Mouse (Mus musculus): ENCODE results near the gene Blm.

Gene Blm

GRCm38 (mm10) chr7:80535009-80535744 lies at the start of gene Blm:
Gene Blm, minus strand, starts transcription at chr7:80535119.
- CTCF ChIA-PET: interaction anchor here (0.5 to 1.1 kb wide), 9 partner anchors 19 to 420 kb away, joined by 3 to 6 read pairs (median 3); partner anchors contain the start of gene Idh2 (in 1 of the 4)
- POLR2A ChIA-PET: interaction anchor here in 3 of 4 experiments (0.6 to 14.9 kb wide), 125 partner anchors 9 to 881 kb away, joined by 3 to 343 read pairs (median 4); partner anchors contain the start of genes Idh2 (in 2 of the 3), Iqgap1 (in 2 of the 3), Rccd1 (in 2 of the 3) and Cib1 (in 1 of the 3)

- ChIA-PET CTCF (interaction anchor here (0.5 to 2.5 kb wide), 27 partner anchors 9 to 492 kb away, joined by 3 to 17 read pairs (median 3); partner anchors contain the start of gene Hddc3 (in 1 of the 4)), POLR2A (interaction anchor here in 1 of 4 experiments (0.8 to 1.3 kb wide), 4 partner anchors 9 to 202 kb away, joined by 3 to 4 read pairs (median 4); no protein-coding TSS in a partner anchor)
Observed at GRCm38 (mm10) chr7:80583981-80584380, 49.1 kb upstream of the Blm start.

GRCm38 (mm10) chr7:80582821-80583451 lies 48.0 kb upstream of the Blm start:
- CTCF ChIA-PET: interaction anchor here (0.5 to 2.5 kb wide), 16 partner anchors 20 to 442 kb away, joined by 3 to 17 read pairs (median 3); no protein-coding TSS in a partner anchor

GRCm38 (mm10) chr7:80580368-80580767 lies 45.4 kb upstream of the Blm start:
- CTCF ChIA-PET: interaction anchor here (0.5 to 2.3 kb wide), 16 partner anchors 10 to 266 kb away, joined by 3 to 18 read pairs (median 4); no protein-coding TSS in a partner anchor
- POLR2A ChIA-PET: interaction anchor here in 3 of 4 experiments (0.5 to 2.3 kb wide), 9 partner anchors 45 to 241 kb away, joined by 3 to 8 read pairs (median 3); partner anchors contain the start of gene Blm (in 1 of the 3)

More at GRCm38 (mm10) chr7:80582821-80583451, 48.0 kb upstream of the Blm start:
- POLR2A ChIA-PET: interaction anchor here (0.5 to 1.8 kb wide), 6 partner anchors 10 to 261 kb away, joined by 3 to 9 read pairs (median 3); partner anchors contain the start of gene Blm (in 2 of the 4)

GRCm38 (mm10) chr7:80577417-80577980 lies 42.6 kb upstream of the Blm start:
- CTCF ChIA-PET: interaction anchor here in 3 of 4 experiments (0.6 to 1.8 kb wide), 3 partner anchors 13 to 86 kb away, joined by 3 to 4 read pairs (median 3); no protein-coding TSS in a partner anchor
- POLR2A ChIA-PET: interaction anchor here in 2 of 4 experiments (1.3 to 1.5 kb wide), 2 partner anchors 42 to 174 kb away, joined by 3 to 4 read pairs; partner anchors contain the start of gene Blm (in 1 of the 2)

- POLR2A ChIA-PET: interaction anchor here in 2 of 4 experiments (1.3 to 1.5 kb wide), 3 partner anchors 42 to 448 kb away, joined by 3 to 4 read pairs (median 4); partner anchors contain the start of gene Blm (in 1 of the 2)
- CTCF ChIA-PET: interaction anchor here in 2 of 4 experiments (0.9 to 1.8 kb wide), 2 partner anchors 19 kb away, joined by 3 to 4 read pairs; no protein-coding TSS in a partner anchor
Observed at GRCm38 (mm10) chr7:80576626-80577025, 41.7 kb upstream of the Blm start.

GRCm38 (mm10) chr7:80575750-80576149 lies 40.8 kb upstream of the Blm start:
- POLR2A ChIA-PET: interaction anchor here in 1 of 4 experiments (1.3 to 1.5 kb wide), 2 partner anchors 172 to 447 kb away, joined by 4 read pairs; no protein-coding TSS in a partner anchor
- CTCF ChIA-PET: no interaction called here

- CTCF ChIA-PET: interaction anchor here in 2 of 4 experiments (0.5 to 0.7 kb wide), 2 partner anchors 15 to 195 kb away, joined by 3 to 4 read pairs; no protein-coding TSS in a partner anchor
Observed at GRCm38 (mm10) chr7:80573076-80573475, 38.2 kb upstream of the Blm start.

GRCm38 (mm10) chr7:80567982-80568381 lies 33.1 kb upstream of the Blm start:
- ChIA-PET CTCF (interaction anchor here in 1 of 4 experiments (0.7 kb wide), 1 partner anchor 28 kb away, joined by 3 read pairs; no protein-coding TSS in a partner anchor), POLR2A (interaction anchor here in 1 of 4 experiments (0.7 kb wide), 1 partner anchor 19 kb away, joined by 3 read pairs; no protein-coding TSS in a partner anchor)

More at GRCm38 (mm10) chr7:80573076-80573475, 38.2 kb upstream of the Blm start:
- POLR2A ChIA-PET: interaction anchor here in 1 of 4 experiments (0.8 to 1.6 kb wide), 3 partner anchors 13 to 134 kb away, joined by 3 to 5 read pairs (median 3); no protein-coding TSS in a partner anchor

- CTCF ChIA-PET: interaction anchor here in 1 of 4 experiments (1.3 to 1.4 kb wide), 2 partner anchors 22 to 175 kb away, joined by 3 to 4 read pairs; no protein-coding TSS in a partner anchor
Observed at GRCm38 (mm10) chr7:80561931-80562330, 27.0 kb upstream of the Blm start.

GRCm38 (mm10) chr7:80561271-80561670 lies 26.4 kb upstream of the Blm start:
- ChIA-PET POLR2A (interaction anchor here in 3 of 4 experiments (0.6 to 17.9 kb wide), 4 partner anchors 12 to 1413 kb away, joined by 3 to 343 read pairs (median 4); partner anchors contain the start of genes Blm (in 1 of the 3) and Mfge8 (in 1 of the 3)), CTCF (interaction anchor here in 1 of 4 experiments (0.7 to 1.4 kb wide), 2 partner anchors 175 kb away, joined by 3 read pairs; no protein-coding TSS in a partner anchor)

More at GRCm38 (mm10) chr7:80561931-80562330, 27.0 kb upstream of the Blm start:
- POLR2A ChIA-PET: interaction anchor here in 1 of 4 experiments (17.9 kb wide), 1 partner anchor 24 kb away, joined by 343 read pairs; the partner anchor contains the start of gene Blm

GRCm38 (mm10) chr7:80558572-80558971 lies 23.7 kb upstream of the Blm start:
- POLR2A ChIA-PET: interaction anchor here in 3 of 4 experiments (0.6 to 17.9 kb wide), 10 partner anchors 9 to 783 kb away, joined by 3 to 343 read pairs (median 4); partner anchors contain the start of genes Blm (in 2 of the 3) and Rccd1 (in 1 of the 3)
- CTCF ChIA-PET: interaction anchor here in 3 of 4 experiments (0.5 to 1.7 kb wide), 5 partner anchors 14 to 179 kb away, joined by 3 to 12 read pairs (median 4); no protein-coding TSS in a partner anchor

- CTCF ChIA-PET: interaction anchor here in 3 of 4 experiments (0.5 to 1.7 kb wide), 12 partner anchors 15 to 759 kb away, joined by 3 to 12 read pairs (median 3); no protein-coding TSS in a partner anchor
- POLR2A ChIA-PET: interaction anchor here in 3 of 4 experiments (0.6 to 17.9 kb wide), 15 partner anchors 8 to 783 kb away, joined by 3 to 343 read pairs (median 4); partner anchors contain the start of genes Blm (in 2 of the 3) and Rccd1 (in 1 of the 3)
Observed at GRCm38 (mm10) chr7:80558101-80558500, 23.2 kb upstream of the Blm start.

GRCm38 (mm10) chr7:80557161-80557560 lies 22.2 kb upstream of the Blm start:
- ChIA-PET POLR2A (interaction anchor here in 3 of 4 experiments (0.5 to 17.9 kb wide), 18 partner anchors 9 to 659 kb away, joined by 3 to 343 read pairs (median 3); partner anchors contain the start of gene Blm (in 3 of the 3)), CTCF (interaction anchor here (0.6 to 1.7 kb wide), 10 partner anchors 19 to 758 kb away, joined by 3 to 12 read pairs (median 3); no protein-coding TSS in a partner anchor)

- ChIA-PET CTCF (interaction anchor here in 1 of 4 experiments (1.0 kb wide), 1 partner anchor 28 kb away, joined by 3 read pairs; no protein-coding TSS in a partner anchor), POLR2A (interaction anchor here in 3 of 4 experiments (0.6 to 17.9 kb wide), 8 partner anchors 8 to 862 kb away, joined by 3 to 343 read pairs (median 6); partner anchors contain the start of gene Blm (in 3 of the 3))
Observed at GRCm38 (mm10) chr7:80556166-80556565, 21.2 kb upstream of the Blm start.

- CTCF ChIA-PET: interaction anchor here (0.5 to 1.8 kb wide), 11 partner anchors 15 to 177 kb away, joined by 3 to 7 read pairs (median 3); no protein-coding TSS in a partner anchor
- POLR2A ChIA-PET: interaction anchor here in 3 of 4 experiments (0.6 to 17.9 kb wide), 21 partner anchors 10 to 861 kb away, joined by 3 to 343 read pairs (median 3); partner anchors contain the start of genes Blm (in 3 of the 3), Prc1 (in 1 of the 3) and Rccd1 (in 1 of the 3)
Observed at GRCm38 (mm10) chr7:80555146-80555545, 20.2 kb upstream of the Blm start.
